8 mouse cellular contexts compared by ENCODE assay signal in genomic region chr1:192799165-192799991, GRCm38 (mm10). TPM values are rescaled to one million over a fixed set of nuclear protein-coding genes. Genes with fewer than 3 reads are reported as not detected.
A peak's percentile ranks its signal among the peaks of the same experiment; 100 is the strongest.
DNase-seq lines count a peak whose midpoint lies in the region; ATAC-seq and TF ChIP-seq lines count a peak whose summit lies in the region.

No protein-coding gene starts in this region.

- no peak for ATAC-seq in intestine, embryonic 14.5 days (replicated peaks; ENCODE audit: low FRiP score, low TSS enrichment, low read depth)
- no peak for ATAC-seq in intestine, postnatal 0 days
- ATAC-seq in midbrain, embryonic 14.5 days (ENCODE audit: low FRiP score, low TSS enrichment), result no peak
- ATAC-seq in liver, embryonic 12.5 days, result no peak

- H3K4me3 ChIP-seq in intestine, embryonic 14.5 days (ENCODE audit: low read depth, low read length), result no peak overlapping the region
- H3K4me3 ChIP-seq in intestine, postnatal 0 days (ENCODE audit: low read depth, low read length), result no peak overlapping the region
- no peak overlapping the region for H3K4me3 ChIP-seq in midbrain, embryonic 14.5 days (replicated peaks; ENCODE audit: low read depth, low read length)
- no peak overlapping the region for H3K4me3 ChIP-seq in liver, embryonic 12.5 days

- no peak for TF ChIP-seq CTCF in intestine, postnatal 0 days (IDR thresholded peaks at IDR 0.05; ENCODE audit: low read depth)
- TF ChIP-seq CTCF in brain, embryonic 14.5 days (IDR thresholded peaks at IDR 0.05; ENCODE audit: borderline replicate concordance, extremely low read depth, insufficient read depth, insufficient read length), result no peak

- peak overlapping the region; percentile 66 for H3K27ac ChIP-seq in intestine, embryonic 14.5 days (ENCODE audit: low read depth)
- no peak overlapping the region for H3K27ac ChIP-seq in intestine, postnatal 0 days (ENCODE audit: low read depth, low read length)
- H3K27ac ChIP-seq in midbrain, embryonic 14.5 days (replicated peaks; ENCODE audit: low read depth, low read length), result peak overlapping the region; percentile 55; the same call in 1 of the 2 replicates
- no peak overlapping the region; the same call in 1 of the 2 replicates for H3K27ac ChIP-seq in liver, embryonic 12.5 days

- intact Hi-C loops in gastrocnemius, postnatal 14 days (cut with DNase I; ENCODE audit: low total_unique reads), result no loop called here

- TF ChIP-seq POLR2A in brain, embryonic 14.5 days (IDR thresholded peaks at IDR 0.05; ENCODE audit: borderline replicate concordance, extremely low read depth, insufficient read depth, insufficient read length, poor library complexity, severe bottlenecking), result no peak

- H3K9me3 ChIP-seq in intestine, embryonic 14.5 days (ENCODE audit: control insufficient read depth, low read length), result no peaks in the 10 kb centered on the region
- H3K9me3 ChIP-seq in intestine, postnatal 0 days (ENCODE audit: control insufficient read depth), result no peaks in the 10 kb centered on the region
- no peaks in the 10 kb centered on the region for H3K9me3 ChIP-seq in midbrain, embryonic 14.5 days (ENCODE audit: control insufficient read depth, low read length)
- peaks cover 8% of the 10 kb centered on the region for H3K9me3 ChIP-seq in liver, embryonic 12.5 days (replicated peaks)

- H3K36me3 ChIP-seq in intestine, embryonic 14.5 days (ENCODE audit: control insufficient read depth, insufficient read depth, low read length), result no peaks in the 10 kb centered on the region
- no peaks in the 10 kb centered on the region for H3K36me3 ChIP-seq in intestine, postnatal 0 days (ENCODE audit: control insufficient read depth, insufficient read depth)
- H3K36me3 ChIP-seq in midbrain, embryonic 14.5 days (ENCODE audit: control insufficient read depth, insufficient read depth, low read length), result no peaks in the 10 kb centered on the region
- H3K36me3 ChIP-seq in liver, embryonic 12.5 days, result no peaks in the 10 kb centered on the region

- H3K27me3 ChIP-seq in intestine, embryonic 14.5 days (replicated peaks; ENCODE audit: control insufficient read depth, insufficient read depth, low read length), result no peaks in the 10 kb centered on the region
- no peaks in the 10 kb centered on the region for H3K27me3 ChIP-seq in intestine, postnatal 0 days (replicated peaks; ENCODE audit: control insufficient read depth, insufficient read depth, low read length)
- no peaks in the 10 kb centered on the region for H3K27me3 ChIP-seq in midbrain, embryonic 14.5 days (ENCODE audit: control insufficient read depth, insufficient read depth, low read length)
- no peaks in the 10 kb centered on the region for H3K27me3 ChIP-seq in liver, embryonic 12.5 days (replicated peaks)

- H3K4me1 ChIP-seq in intestine, embryonic 14.5 days (replicated peaks; ENCODE audit: control insufficient read depth, insufficient read depth, low read length), result peaks cover 31% of the 10 kb centered on the region
- no peaks in the 10 kb centered on the region for H3K4me1 ChIP-seq in intestine, postnatal 0 days (replicated peaks; ENCODE audit: control insufficient read depth, insufficient read depth, low read length)
- peaks cover 12% of the 10 kb centered on the region for H3K4me1 ChIP-seq in midbrain, embryonic 14.5 days (ENCODE audit: control insufficient read depth, insufficient read depth, low read length)
- peaks cover 42% of the 10 kb centered on the region for H3K4me1 ChIP-seq in liver, embryonic 12.5 days

- no peak for DNase-seq in intestine, embryonic 14.5 days (ENCODE audit: low spot score)
- DNase-seq in brain, embryonic 14.5 days (ENCODE audit: low read depth), result peak; percentile 87
- DNase-seq in gastrocnemius, postnatal 14 days, result peak; percentile 51
- DNase-seq in midbrain, embryonic 14.5 days, result peak; percentile 64
- DNase-seq in adrenal gland, adult 8-10 months, result no peak
- DNase-seq in layer of hippocampus, postnatal 14 days (ENCODE audit: low spot score in 2 of 2), result no peak

- WGBS in intestine, embryonic 14.5 days, result 45% methylated on average over 10 of the region's 10 CpGs
- 63% methylated on average over 10 of the region's 10 CpGs for WGBS in intestine, postnatal 0 days
- WGBS in midbrain, embryonic 14.5 days, result 32% methylated on average over 10 of the region's 10 CpGs
- 39% methylated on average over 10 of the region's 10 CpGs for WGBS in liver, embryonic 12.5 days (ENCODE audit: insufficient replicate concordance)

- H3K4me2 ChIP-seq in intestine, embryonic 14.5 days (ENCODE audit: low read length), result no peak overlapping the region
- no peak overlapping the region for H3K4me2 ChIP-seq in intestine, postnatal 0 days (replicated peaks; ENCODE audit: low read depth)
- H3K4me2 ChIP-seq in midbrain, embryonic 14.5 days (ENCODE audit: low read length), result no peak overlapping the region
- no peak overlapping the region for H3K4me2 ChIP-seq in liver, embryonic 12.5 days

- no peak overlapping the region for H3K9ac ChIP-seq in intestine, embryonic 14.5 days (ENCODE audit: low read length)
- H3K9ac ChIP-seq in intestine, postnatal 0 days (ENCODE audit: low read depth, low read length), result no peak overlapping the region
- H3K9ac ChIP-seq in midbrain, embryonic 14.5 days (replicated peaks; ENCODE audit: low read length), result no peak overlapping the region
- H3K9ac ChIP-seq in liver, embryonic 12.5 days, result no peak overlapping the region

RNA-seq across cellular contexts. Expression of gene Hhat, which starts 28.4 kb away (rescaled TPM):
- 14.1 and 15.0 TPM in 2 replicates for polyA plus RNA-seq in intestine, embryonic 14.5 days (2014; fragmentation: Nextera tagmentation; extraction: Ambion mirVana)
- 4.5 and 4.8 TPM in 2 replicates for polyA plus RNA-seq in intestine, postnatal 0 days (2015; fragmentation: Nextera tagmentation; extraction: Ambion mirVana)
- polyA plus RNA-seq in brain, embryonic 14.5 days (2012; rRNA removed), result 3.8 TPM in 2 replicates
- 1 to 10 TPM; 1.4 to 2.0 TPM for total RNA-seq in gastrocnemius, postnatal 14 days (2021)
- 3.9 and 4.5 TPM in 2 replicates for polyA plus RNA-seq in midbrain, embryonic 14.5 days (2014; fragmentation: Nextera tagmentation; extraction: Ambion mirVana)
- 1 to 10 TPM; 5.7 to 9.3 (median 7.5) TPM for total RNA-seq in adrenal gland, adult 8-10 months (2022)
- 1 to 10 TPM; 1.2 to 2.3 TPM for total RNA-seq in layer of hippocampus, postnatal 14 days (2021)
- polyA plus RNA-seq in liver, embryonic 12.5 days (2016; fragmentation: Nextera tagmentation; extraction: Ambion mirVana), result 2.1 TPM in 2 replicates

RNA-seq across cellular contexts. Expression of gene Sertad4, which starts 56.2 kb away (rescaled TPM):
- 20.2 and 20.7 TPM in 2 replicates for polyA plus RNA-seq in intestine, embryonic 14.5 days (2014; fragmentation: Nextera tagmentation; extraction: Ambion mirVana)
- 3.4 and 3.5 TPM in 2 replicates for polyA plus RNA-seq in intestine, postnatal 0 days (2015; fragmentation: Nextera tagmentation; extraction: Ambion mirVana)
- polyA plus RNA-seq in brain, embryonic 14.5 days (2012; rRNA removed), result 32.5 and 38.7 TPM in 2 replicates
- 1 to 10 TPM; 4.0 to 7.7 TPM for total RNA-seq in gastrocnemius, postnatal 14 days (2021)
- polyA plus RNA-seq in midbrain, embryonic 14.5 days (2014; fragmentation: Nextera tagmentation; extraction: Ambion mirVana), result 30.0 and 39.5 TPM in 2 replicates
- 1 to 10 TPM; 5.3 to 9.9 (median 6.5) TPM for total RNA-seq in adrenal gland, adult 8-10 months (2022)
- total RNA-seq in layer of hippocampus, postnatal 14 days (2021), result 10 to 100 TPM; 23.5 to 23.6 TPM
- 1.8 and 3.6 TPM in 2 replicates for polyA plus RNA-seq in liver, embryonic 12.5 days (2016; fragmentation: Nextera tagmentation; extraction: Ambion mirVana)

Comparison
In these comparisons a context has a peak if more than half of its experiments do, and no peak if none do; other contexts are left out.
1. H3K27ac ChIP-seq: peak in intestine, embryonic 14.5 days (single experiment) and midbrain, embryonic 14.5 days (single experiment); none in intestine, postnatal 0 days (single experiment) and liver, embryonic 12.5 days (single experiment).
2. DNase-seq: peak in brain, embryonic 14.5 days (single experiment), gastrocnemius, postnatal 14 days (single experiment) and midbrain, embryonic 14.5 days (single experiment); none in intestine, embryonic 14.5 days (single experiment), adrenal gland, adult 8-10 months (single experiment) and layer of hippocampus, postnatal 14 days (0 of 2).